Mouse (Mus musculus) cortical plate, adult 2 months (tissue): Measurements from ENCODE around the gene Ccdc107.

Source experiments
- CTCF ChIP-seq: fragments of 200-500 bp; IDR thresholded peaks from 2 replicates; pipeline ENCODE4 v1.5.1; 2011; ENCODE audit warnings: mild to moderate bottlenecking, control low read depth, low read length; ENCODE audit not compliant: insufficient read depth; ENCODE audit errors: extremely low read depth
- POLR2A ChIP-seq: fragments of 200-500 bp; IDR thresholded peaks from 2 replicates; pipeline ENCODE4 v1.6.1; 2011; ENCODE audit warnings: mild to moderate bottlenecking, low read length, control low read depth; ENCODE audit not compliant: insufficient read depth; ENCODE audit errors: extremely low read depth

DNA sequence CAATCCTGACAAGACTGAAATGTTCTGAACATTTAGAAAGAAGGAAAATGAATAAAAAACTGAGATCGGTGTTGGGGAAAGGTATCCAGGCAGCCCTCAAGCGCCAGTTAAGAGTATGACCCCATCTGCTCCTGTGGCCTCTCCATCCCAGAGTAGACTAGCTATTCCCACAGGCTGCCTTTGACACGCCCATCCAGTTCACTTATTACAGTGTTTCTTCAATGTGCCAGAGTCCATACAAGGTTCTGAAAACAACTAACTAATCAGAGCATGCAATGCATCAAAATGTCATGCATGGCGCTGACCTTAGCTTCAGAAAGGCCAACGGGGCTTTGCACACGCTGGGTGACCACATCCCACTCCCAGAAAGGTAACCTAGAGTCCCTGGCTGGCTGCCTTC, 10.8 kb downstream of the Ccdc107 start:
- TF ChIP-seq CTCF (no peak), POLR2A (no peak)
